Mouse (Mus musculus): ENCODE measurements around the gene Parvg.

The Parvg gene

GRCm38 (mm10) chr15:84305333-84305732 lies 18.5 kb upstream of the Parvg start:
- no peak for DNase-seq

GRCm38 (mm10) chr15:84310271-84310670 lies 13.6 kb upstream of the Parvg start:
- DNase-seq: no peak

GRCm38 (mm10) chr15:84311295-84312085 lies 12.3 kb upstream of the Parvg start:
- DNase-seq: no peak

- no peak for DNase-seq
Observed at GRCm38 (mm10) chr15:84312878-84313565, 10.8 kb upstream of the Parvg start.

- peak; percentile 72 to 81 for DNase-seq
Observed at GRCm38 (mm10) chr15:84313566-84313878, 10.3 kb upstream of the Parvg start.

GRCm38 (mm10) chr15:84314420-84315080 lies 9.3 kb upstream of the Parvg start:
- DNase-seq: no peak

- DNase-seq: peak; percentile 54 to 66
Observed at GRCm38 (mm10) chr15:84315276-84316046, 8.4 kb upstream of the Parvg start.

- DNase-seq: no peak
Observed at GRCm38 (mm10) chr15:84319393-84319792, 4.4 kb upstream of the Parvg start.

GRCm38 (mm10) chr15:84321544-84322174 lies 2.2 kb upstream of the Parvg start:
- no peak for DNase-seq

GRCm38 (mm10) chr15:84324870-84325553 lies 1.2 kb downstream of the Parvg start:
- no peak for DNase-seq

- DNase-seq: no peak
Observed at GRCm38 (mm10) chr15:84325736-84326135, 1.9 kb downstream of the Parvg start.

GRCm38 (mm10) chr15:84328870-84329269 lies 5.0 kb downstream of the Parvg start:
- DNase-seq: no peak

GRCm38 (mm10) chr15:84329940-84330339 lies 6.1 kb downstream of the Parvg start:
- no peak for DNase-seq

- DNase-seq: no peak
Observed at GRCm38 (mm10) chr15:84331066-84331612, 7.3 kb downstream of the Parvg start.

GRCm38 (mm10) chr15:84336281-84336817 lies 12.5 kb downstream of the Parvg start:
- no peak for DNase-seq

GRCm38 (mm10) chr15:84337599-84337998 lies 13.8 kb downstream of the Parvg start:
- no peak for DNase-seq

GRCm38 (mm10) chr15:84340926-84341325 lies 17.1 kb downstream of the Parvg start:
- no peak for DNase-seq

GRCm38 (mm10) chr15:84348769-84349168 lies 24.9 kb downstream of the Parvg start:
- DNase-seq: no peak

GRCm38 (mm10) chr15:84349915-84350738 lies 26.3 kb downstream of the Parvg start:
- no peak for DNase-seq

- DNase-seq: no peak
Observed at GRCm38 (mm10) chr15:84351342-84351741, 27.5 kb downstream of the Parvg start.

All from thymus, adult 18-20 months (tissue).